In the genomic region with DNA sequence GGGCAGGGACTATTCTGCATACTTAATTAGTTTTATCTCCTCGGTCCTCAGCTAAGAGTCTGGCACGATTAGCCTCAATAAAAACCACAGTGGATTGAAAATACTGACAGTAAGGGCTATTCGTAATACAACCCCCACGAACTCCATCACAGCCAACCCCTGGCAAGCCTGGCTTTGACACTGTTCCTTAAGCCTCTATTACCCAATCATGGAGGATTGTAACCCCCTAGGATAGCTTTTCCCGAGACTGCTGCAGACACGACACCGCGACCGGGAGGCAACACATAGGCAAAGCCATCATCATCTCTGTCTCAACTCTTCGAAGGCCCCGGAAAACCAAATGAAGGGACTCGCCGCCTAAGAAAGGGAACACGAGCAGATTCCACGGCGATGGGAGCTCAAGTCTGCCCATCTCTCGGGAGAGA, we compare ENCODE assay signal across 8 mouse cellular contexts. TPM values are rescaled to one million over a fixed set of nuclear protein-coding genes. Genes with fewer than 3 reads are reported as not detected.
DNase-seq lines count a peak whose midpoint lies in the region; ATAC-seq lines count a peak whose summit lies in the region.

No protein-coding gene starts in this region.

- WGBS in embryonic facial prominence, embryonic 13.5 days: under 1% methylated on average over 17 of the region's 17 CpGs
- 0% methylated on average over 17 of the region's 17 CpGs for WGBS in limb, embryonic 11.5 days
- under 1% methylated on average over 17 of the region's 17 CpGs for WGBS in neural tube, embryonic 12.5 days

- DNase-seq in frontal cortex, adult 2 months (ENCODE audit: extremely low spot score in 1 of 2, low spot score in 1 of 2): no peak
- DNase-seq in 3T3-L1 (ENCODE audit: low read depth, low spot score): peak; percentile 49
- DNase-seq in limb, embryonic 11.5 days (ENCODE audit: low spot score): no peak
- DNase-seq in adrenal gland, postnatal 36 days: no peak

- no peaks in the 10 kb centered on the region for H3K27me3 ChIP-seq in embryonic facial prominence, embryonic 13.5 days
- H3K27me3 ChIP-seq in limb, embryonic 11.5 days (ENCODE audit: control insufficient read depth, insufficient read depth, low read length): no peaks in the 10 kb centered on the region
- no peaks in the 10 kb centered on the region for H3K27me3 ChIP-seq in neural tube, embryonic 12.5 days (replicated peaks)

- peak overlapping the region; percentile 74 for H3K4me2 ChIP-seq in embryonic facial prominence, embryonic 13.5 days
- H3K4me2 ChIP-seq in limb, embryonic 11.5 days (ENCODE audit: low read depth, severe bottlenecking): peak overlapping the region; percentile 37
- peak overlapping the region; percentile 71 for H3K4me2 ChIP-seq in neural tube, embryonic 12.5 days (replicated peaks)

- H3K9ac ChIP-seq in embryonic facial prominence, embryonic 13.5 days: peak overlapping the region; percentile 95
- peak overlapping the region; percentile 92 for H3K9ac ChIP-seq in limb, embryonic 11.5 days (ENCODE audit: low read length)
- H3K9ac ChIP-seq in neural tube, embryonic 12.5 days: peak overlapping the region; percentile 85

- peak; percentile 3; the same call in 1 of the 2 replicates for ATAC-seq in frontal cortex, adult (ENCODE audit: low TSS enrichment)
- no peak for ATAC-seq in embryonic facial prominence, embryonic 13.5 days (ENCODE audit: insufficient number of reproducible peaks, insufficient read depth, low FRiP score, low TSS enrichment, low read depth)
- ATAC-seq in limb, embryonic 11.5 days (ENCODE audit: insufficient number of reproducible peaks, low FRiP score, low TSS enrichment, low read depth): no peak
- no peak for ATAC-seq in neural tube, embryonic 12.5 days (ENCODE audit: low FRiP score, low read depth)
- ATAC-seq in monocyte, adult 5-6 weeks (replicated peaks; ENCODE audit: insufficient number of reproducible peaks, low FRiP score, low TSS enrichment, poor library complexity, severe bottlenecking): no peak

- no peaks in the 10 kb centered on the region for H3K9me3 ChIP-seq in embryonic facial prominence, embryonic 13.5 days
- no peaks in the 10 kb centered on the region for H3K9me3 ChIP-seq in limb, embryonic 11.5 days (ENCODE audit: control insufficient read depth, low read length)
- no peaks in the 10 kb centered on the region for H3K9me3 ChIP-seq in neural tube, embryonic 12.5 days

- peak overlapping the region; percentile 95 for H3K27ac ChIP-seq in embryonic facial prominence, embryonic 13.5 days
- peak overlapping the region; percentile 86 for H3K27ac ChIP-seq in limb, embryonic 11.5 days (replicated peaks; ENCODE audit: low read depth, low read length)
- peak overlapping the region; percentile 69 for H3K27ac ChIP-seq in neural tube, embryonic 12.5 days

- peak overlapping the region; percentile 97 for H3K4me3 ChIP-seq in embryonic facial prominence, embryonic 13.5 days
- H3K4me3 ChIP-seq in limb, embryonic 11.5 days (ENCODE audit: low read depth, low read length): peak overlapping the region; percentile 67
- H3K4me3 ChIP-seq in neural tube, embryonic 12.5 days: peak overlapping the region; percentile 88

- peaks cover 16% of the 10 kb centered on the region for H3K36me3 ChIP-seq in embryonic facial prominence, embryonic 13.5 days
- peaks cover 3% of the 10 kb centered on the region; the same call in 1 of the 2 replicates for H3K36me3 ChIP-seq in limb, embryonic 11.5 days (ENCODE audit: control insufficient read depth, insufficient read depth, low read length)
- peaks cover 15% of the 10 kb centered on the region for H3K36me3 ChIP-seq in neural tube, embryonic 12.5 days

- peaks cover 8% of the 10 kb centered on the region for H3K4me1 ChIP-seq in embryonic facial prominence, embryonic 13.5 days
- peaks cover 8% of the 10 kb centered on the region; the same call in 1 of the 2 replicates for H3K4me1 ChIP-seq in limb, embryonic 11.5 days (ENCODE audit: control insufficient read depth, insufficient read depth, low read length)
- peaks cover 13% of the 10 kb centered on the region for H3K4me1 ChIP-seq in neural tube, embryonic 12.5 days

RNA-seq across cellular contexts. Expression of gene Ddx50, which starts 0.6 kb away (rescaled TPM):
- 88.5 and 95.5 TPM in 2 replicates for polyA plus RNA-seq in frontal cortex, adult 2 months (2012; rRNA removed)
- 175 and 178 TPM in 2 replicates for polyA plus RNA-seq in embryonic facial prominence, embryonic 13.5 days (2015; fragmentation: Nextera tagmentation; extraction: Ambion mirVana)
- polyA plus RNA-seq in limb, embryonic 11.5 days (2014; fragmentation: Nextera tagmentation; extraction: Ambion mirVana): 163 and 173 TPM in 2 replicates
- 109 and 112 TPM in 2 replicates for polyA plus RNA-seq in neural tube, embryonic 12.5 days (2016; fragmentation: Nextera tagmentation; extraction: Ambion mirVana)
- total RNA-seq in monocyte, adult 5-6 weeks (2017): 87.7 to 122 TPM (median 98.2 TPM) in 3 replicates
- 100 to 1,000 TPM; 121 to 124 TPM for total RNA-seq in adrenal gland, postnatal 36 days (2021)

RNA-seq across cellular contexts. Expression of gene Ddx21, which starts 48.3 kb away (rescaled TPM):
- polyA plus RNA-seq in frontal cortex, adult 2 months (2012; rRNA removed): 17.3 and 20.8 TPM in 2 replicates
- polyA plus RNA-seq in embryonic facial prominence, embryonic 13.5 days (2015; fragmentation: Nextera tagmentation; extraction: Ambion mirVana): 24.1 and 26.3 TPM in 2 replicates
- polyA plus RNA-seq in limb, embryonic 11.5 days (2014; fragmentation: Nextera tagmentation; extraction: Ambion mirVana): 36.1 and 40.2 TPM in 2 replicates
- 23.6 and 23.8 TPM in 2 replicates for polyA plus RNA-seq in neural tube, embryonic 12.5 days (2016; fragmentation: Nextera tagmentation; extraction: Ambion mirVana)
- total RNA-seq in monocyte, adult 5-6 weeks (2017): 120 to 158 TPM (median 138 TPM) in 3 replicates
- total RNA-seq in adrenal gland, postnatal 36 days (2021): 10 to 100 TPM; 70.3 to 85.0 TPM
